Mouse (Mus musculus) forebrain, embryonic 13.5 days (tissue): ENCODE measurements around the gene Bmf. TPM values are rescaled to one million over a fixed set of nuclear protein-coding genes. Genes with fewer than 3 reads are reported as not detected.

Experiments
- ATAC-seq: fragments of 200-750 bp; cut with Nextera tagmentation; 2 replicates; pipeline ENCODE4 v1.8.0; 2017
- H3K27ac ChIP-seq: fragments of 300-500 bp; sonication (generic); 2 replicates; pipeline ENCODE4 v1.5.1; 2015; ENCODE audit warnings: inconsistent platforms, mild to moderate bottlenecking, moderate library complexity
- H3K27me3 ChIP-seq: fragments of 300-500 bp; sonication (generic); 2 replicates; pipeline ENCODE4 v1.6.1; 2015; ENCODE audit warnings: mild to moderate bottlenecking, inconsistent platforms
- H3K36me3 ChIP-seq: fragments of 300-500 bp; sonication (generic); 2 replicates; pipeline ENCODE4 v1.6.1; 2015; ENCODE audit warnings: mild to moderate bottlenecking, inconsistent platforms; ENCODE audit not compliant: poor library complexity, severe bottlenecking
- H3K4me1 ChIP-seq: fragments of 300-500 bp; sonication (generic); 2 replicates; pipeline ENCODE4 v1.6.1; 2015; ENCODE audit warnings: inconsistent platforms
- H3K4me2 ChIP-seq: fragments of 300-500 bp; sonication (generic); 2 replicates; pipeline ENCODE4 v1.6.1; 2015; ENCODE audit warnings: inconsistent platforms, mild to moderate bottlenecking, moderate library complexity
- H3K4me3 ChIP-seq: fragments of 300-500 bp; sonication (generic); 2 replicates; pipeline ENCODE4 v1.5.1; 2015; ENCODE audit warnings: mild to moderate bottlenecking, inconsistent platforms
- H3K9ac ChIP-seq: fragments of 300-500 bp; sonication (generic); 2 replicates; pipeline ENCODE4 v1.6.1; 2015; ENCODE audit warnings: mild to moderate bottlenecking, inconsistent platforms
- H3K9me3 ChIP-seq: fragments of 300-500 bp; sonication (generic); replicated peaks from 2 replicates; pipeline ENCODE4 v1.6.1; 2016; ENCODE audit warnings: inconsistent platforms
- WGBS: fragments of 180-500 bp; shearing (Covaris S2); methylation state at CpG from one replicate; pipeline ENCODE4 v1.1.7; 2015; 5-methylcytosine and 5-hydroxymethylcytosine counted together
- polyA plus RNA-seq: library from polyadenylated mRNA; unstranded; fragments of >200 nt; fragmentation: Nextera tagmentation; extraction: Ambion mirVana; gene quantifications from 2 replicates; pipeline ENCODE4 v1.2.1, GENCODE M21; 2015

Bmf gene
- polyA plus RNA-seq, 1 experiment from 2014 or later = 1.6 TPM

GRCm38 (mm10) chr2:118484386-118484898 is 65.0 kb downstream of the Bmf start:
- Histone ChIP-seq H3K4me3 (no peak overlapping the region), H3K4me2 (no peak overlapping the region), H3K9ac (no peak overlapping the region), H3K27me3 (no peaks in the 10 kb centered on the region), H3K36me3 (no peaks in the 10 kb centered on the region), H3K27ac (no peak overlapping the region), H3K9me3 (no peaks in the 10 kb centered on the region), H3K4me1 (no peaks in the 10 kb centered on the region)
- ATAC-seq = no peak
- WGBS = 87% methylated on average over 9 of the region's 9 CpGs

- ATAC-seq = no peak
- Histone ChIP-seq H3K27ac (no peak overlapping the region), H3K9ac (no peak overlapping the region), H3K4me2 (no peak overlapping the region), H3K27me3 (no peaks in the 10 kb centered on the region), H3K36me3 (no peaks in the 10 kb centered on the region), H3K9me3 (no peaks in the 10 kb centered on the region), H3K4me3 (no peak overlapping the region), H3K4me1 (peaks cover 8% of the 10 kb centered on the region)
- 84% methylated on average over 5 of the region's 5 CpGs for WGBS
These were observed 66.5 kb downstream of the Bmf start for GRCm38 (mm10) chr2:118483032-118483431.

- Histone ChIP-seq H3K27me3 (no peaks in the 10 kb centered on the region), H3K9ac (no peak overlapping the region), H3K4me1 (peaks cover 14% of the 10 kb centered on the region), H3K36me3 (peaks cover 13% of the 10 kb centered on the region), H3K27ac (no peak overlapping the region), H3K9me3 (no peaks in the 10 kb centered on the region), H3K4me3 (no peak overlapping the region), H3K4me2 (no peak overlapping the region)
- WGBS = 91% methylated on average over 7 of the region's 7 CpGs
- ATAC-seq = no peak
These were observed 68.6 kb downstream of the Bmf start for GRCm38 (mm10) chr2:118480886-118481285.

- ATAC-seq = peak; percentile 97
- no peaks in the 10 kb centered on the region for H3K9me3 ChIP-seq
- H3K27ac ChIP-seq = peak within 1 kb of the TSS; percentile 66
- peaks cover 26% of the 10 kb centered on the region for H3K36me3 ChIP-seq
- WGBS = under 1% methylated on average over 35 of the region's 35 CpGs
- peak within 1 kb of the TSS; percentile 93 for H3K9ac ChIP-seq
- H3K4me3 ChIP-seq = peak within 1 kb of the TSS; percentile 93
- H3K27me3 ChIP-seq = no peaks in the 10 kb centered on the region
- H3K4me2 ChIP-seq = peak within 1 kb of the TSS; percentile 89
- H3K4me1 ChIP-seq = peaks cover 14% of the 10 kb centered on the region
These were observed 70.0 kb downstream of the Bmf start, which contains the start of gene Srp14 for GRCm38 (mm10) chr2:118479550-118479909. Srp14 (minus strand) TSS chr2:118479711.

- peak overlapping the region; percentile 93 for H3K9ac ChIP-seq
- peaks cover 14% of the 10 kb centered on the region for H3K4me1 ChIP-seq
- no peak for ATAC-seq
- no peaks in the 10 kb centered on the region for H3K27me3 ChIP-seq
- WGBS = 2% methylated on average over 52 of the region's 52 CpGs
- no peaks in the 10 kb centered on the region for H3K9me3 ChIP-seq
- peaks cover 31% of the 10 kb centered on the region for H3K36me3 ChIP-seq
- H3K27ac ChIP-seq = peak overlapping the region; percentile 66; the same call in 1 of the 2 replicates
- peak overlapping the region; percentile 89 for H3K4me2 ChIP-seq
- H3K4me3 ChIP-seq = peak overlapping the region; percentile 93
These were observed 70.5 kb downstream of the Bmf start for GRCm38 (mm10) chr2:118478833-118479549.

Other genes starting within 250 kb of the Bmf start
- gene Gpr176, start 176.3 kb downstream of the Bmf start, polyA plus RNA-seq = 1.6 and 1.8 TPM in 2 replicates
- gene Eif2ak4, start 161.1 kb downstream of the Bmf start, polyA plus RNA-seq = 8.3 and 8.8 TPM in 2 replicates
- 336 and 347 TPM in 2 replicates for gene Srp14, start 70.0 kb downstream of the Bmf start, polyA plus RNA-seq
- gene Bub1b, start 48.5 kb upstream of the Bmf start, polyA plus RNA-seq = 80.7 and 85.2 TPM in 2 replicates
- 9.0 and 12.6 TPM in 2 replicates for gene Pak6, start 113.6 kb upstream of the Bmf start, polyA plus RNA-seq
- gene Ankrd63, start 154.3 kb upstream of the Bmf start, polyA plus RNA-seq = 0.06 and 0.17 TPM in 2 replicates
- gene Plcb2, start 178.8 kb upstream of the Bmf start, polyA plus RNA-seq = 0.17 and 0.43 TPM in 2 replicates
- gene Inafm2, start 196.1 kb upstream of the Bmf start, polyA plus RNA-seq = 26.3 and 27.0 TPM in 2 replicates
- gene Ccdc9b, start 213.0 kb upstream of the Bmf start, polyA plus RNA-seq = 1.5 and 2.0 TPM in 2 replicates
- not detected in 2 replicates for gene Phgr1, start 223.1 kb upstream of the Bmf start, polyA plus RNA-seq
- gene Disp2, start 230.0 kb upstream of the Bmf start, polyA plus RNA-seq = 13.6 and 15.7 TPM in 2 replicates